ENCODE assay signal across 8 mouse cellular contexts in the genomic region with DNA sequence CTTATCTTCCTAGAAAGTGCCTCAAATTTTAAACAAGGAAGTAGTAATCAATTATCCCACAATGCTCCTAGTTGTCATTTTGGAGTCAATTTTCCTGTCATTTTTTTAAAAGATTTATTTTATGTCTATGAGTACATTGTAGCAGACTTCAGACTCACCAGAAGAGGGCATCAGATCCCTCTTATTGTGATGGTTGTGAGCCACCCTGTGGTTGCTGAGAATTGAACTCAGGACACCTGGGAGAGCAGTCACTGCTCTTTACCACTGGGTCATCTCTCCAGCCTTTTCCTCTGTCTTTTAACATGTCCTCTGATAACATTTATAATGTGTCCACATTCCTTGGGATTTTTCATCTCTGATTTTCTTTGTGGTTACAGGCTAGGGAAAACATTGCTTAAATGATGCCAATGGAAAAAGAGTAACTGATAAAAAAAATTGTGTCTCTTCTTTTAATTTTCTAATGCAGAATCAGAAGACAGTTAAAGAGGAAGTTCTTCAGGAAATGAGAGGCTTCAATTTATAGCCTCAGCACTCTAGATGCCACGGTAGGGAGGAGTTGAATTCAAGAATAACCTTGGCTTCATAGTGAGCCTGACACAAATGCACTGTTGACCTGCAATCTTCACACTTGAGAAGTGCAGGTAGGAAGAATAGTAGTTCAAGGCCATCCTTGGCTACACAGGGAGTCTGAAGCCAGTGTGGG. TPM values are rescaled to one million over a fixed set of nuclear protein-coding genes. Genes with fewer than 3 reads are reported as not detected.
A peak's percentile ranks its signal among the peaks of the same experiment; 100 is the strongest.
DNase-seq lines count a peak whose midpoint lies in the region; ATAC-seq and TF ChIP-seq lines count a peak whose summit lies in the region.

No protein-coding gene starts in this region.

- no peaks in the 10 kb centered on the region for H3K36me3 ChIP-seq in neural tube, embryonic 11.5 days (ENCODE audit: control insufficient read depth, insufficient read depth, low read length)
- H3K36me3 ChIP-seq in forebrain, embryonic 16.5 days (ENCODE audit: control insufficient read depth, insufficient read depth): no peaks in the 10 kb centered on the region
- no peaks in the 10 kb centered on the region for H3K36me3 ChIP-seq in limb, embryonic 10.5 days
- H3K36me3 ChIP-seq in midbrain, embryonic 10.5 days: no peaks in the 10 kb centered on the region

- no peaks in the 10 kb centered on the region for H3K27me3 ChIP-seq in neural tube, embryonic 11.5 days (ENCODE audit: control insufficient read depth, insufficient read depth, low read length)
- no peaks in the 10 kb centered on the region for H3K27me3 ChIP-seq in forebrain, embryonic 16.5 days (replicated peaks; ENCODE audit: control insufficient read depth, insufficient read depth, low read length)
- no peaks in the 10 kb centered on the region for H3K27me3 ChIP-seq in limb, embryonic 10.5 days (ENCODE audit: low read depth, poor library complexity, severe bottlenecking)
- no peaks in the 10 kb centered on the region for H3K27me3 ChIP-seq in midbrain, embryonic 10.5 days (ENCODE audit: low read depth, poor library complexity, severe bottlenecking)

- peak overlapping the region; percentile 47 for H3K4me2 ChIP-seq in neural tube, embryonic 11.5 days (ENCODE audit: low read depth)
- H3K4me2 ChIP-seq in forebrain, embryonic 16.5 days (ENCODE audit: low read length): peak overlapping the region; percentile 71

- peak; percentile 50; the same call in 1 of the 2 replicates for TF ChIP-seq CTCF in bone marrow, adult 2 months (IDR thresholded peaks at IDR 0.05; ENCODE audit: control insufficient read depth, insufficient read depth, low read length)

- peak overlapping the region; percentile 94 for H3K4me3 ChIP-seq in neural tube, embryonic 11.5 days (ENCODE audit: low read depth, low read length)
- H3K4me3 ChIP-seq in bone marrow, adult 2 months (replicated peaks; ENCODE audit: control insufficient read depth, low read depth, low read length): peak overlapping the region; percentile 87
- H3K4me3 ChIP-seq in forebrain, embryonic 16.5 days (replicated peaks; ENCODE audit: low read length): peak overlapping the region; percentile 95
- H3K4me3 ChIP-seq in limb, embryonic 10.5 days: peak overlapping the region; percentile 93
- H3K4me3 ChIP-seq in midbrain, embryonic 10.5 days: peak overlapping the region; percentile 90

- H3K9me3 ChIP-seq in neural tube, embryonic 11.5 days (ENCODE audit: control insufficient read depth, low read length): no peaks in the 10 kb centered on the region
- no peaks in the 10 kb centered on the region for H3K9me3 ChIP-seq in forebrain, embryonic 16.5 days (ENCODE audit: control insufficient read depth, low read length)
- no peaks in the 10 kb centered on the region for H3K9me3 ChIP-seq in limb, embryonic 10.5 days (replicated peaks)
- no peaks in the 10 kb centered on the region for H3K9me3 ChIP-seq in midbrain, embryonic 10.5 days (replicated peaks)

- peak; percentile 31 for DNase-seq in neural tube, embryonic 11.5 days (ENCODE audit: low spot score)
- DNase-seq in neural tube, embryonic 10.5 days (ENCODE audit: extremely low spot score, low spot score): no peak
- no peak for DNase-seq in limb, embryonic 10.5 days (ENCODE audit: low spot score)
- DNase-seq in midbrain, embryonic 10.5 days (ENCODE audit: low spot score): no peak
- DNase-seq in right cerebral cortex, postnatal 25 days: no peak
- no peak for DNase-seq in urinary bladder, adult 2 months (ENCODE audit: low spot score)

- WGBS in neural tube, embryonic 11.5 days: 92% methylated on average over 1 of the region's 1 CpGs
- 2% methylated on average over 1 of the region's 1 CpGs for WGBS in bone marrow, adult 2 months
- 93% methylated on average over 1 of the region's 1 CpGs for WGBS in forebrain, embryonic 16.5 days
- 95% methylated on average over 1 of the region's 1 CpGs for WGBS in limb, embryonic 10.5 days
- WGBS in midbrain, embryonic 10.5 days: 90% methylated on average over 1 of the region's 1 CpGs

- TF ChIP-seq POLR2A in bone marrow, adult 2 months (IDR thresholded peaks at IDR 0.05; ENCODE audit: borderline replicate concordance, control insufficient read depth, low read depth, low read length): no peak

- no peak overlapping the region for H3K27ac ChIP-seq in neural tube, embryonic 11.5 days (ENCODE audit: low read depth, low read length)
- no peak overlapping the region; the same call in 1 of the 2 replicates for H3K27ac ChIP-seq in bone marrow, adult 2 months (ENCODE audit: control insufficient read depth, insufficient read depth, low read depth, low read length, poor library complexity)
- H3K27ac ChIP-seq in forebrain, embryonic 16.5 days (ENCODE audit: low read length): peak overlapping the region; percentile 70
- peak overlapping the region; percentile 93 for H3K27ac ChIP-seq in limb, embryonic 10.5 days
- peak overlapping the region; percentile 91 for H3K27ac ChIP-seq in midbrain, embryonic 10.5 days (replicated peaks)

- peaks cover 8% of the 10 kb centered on the region for H3K4me1 ChIP-seq in neural tube, embryonic 11.5 days (ENCODE audit: control insufficient read depth, insufficient read depth, low read length)
- H3K4me1 ChIP-seq in bone marrow, adult 2 months (ENCODE audit: control insufficient read depth, insufficient read depth, low read length): peaks cover 3% of the 10 kb centered on the region
- peaks cover 9% of the 10 kb centered on the region for H3K4me1 ChIP-seq in forebrain, embryonic 16.5 days (replicated peaks; ENCODE audit: control insufficient read depth, insufficient read depth, low read length)
- peaks cover 11% of the 10 kb centered on the region for H3K4me1 ChIP-seq in limb, embryonic 10.5 days
- peaks cover 16% of the 10 kb centered on the region for H3K4me1 ChIP-seq in midbrain, embryonic 10.5 days

- H3K9ac ChIP-seq in neural tube, embryonic 11.5 days (ENCODE audit: low read length): no peak overlapping the region
- no peak overlapping the region; the same call in 1 of the 2 replicates for H3K9ac ChIP-seq in forebrain, embryonic 16.5 days (replicated peaks; ENCODE audit: low read depth, low read length)

- ATAC-seq in neural tube, embryonic 11.5 days (ENCODE audit: insufficient read depth, low FRiP score, low TSS enrichment): peak; percentile 59
- ATAC-seq in forebrain, embryonic 16.5 days: peak; percentile 55

RNA-seq across cellular contexts. Expression of a gene that starts 0.7 kb away (rescaled TPM):
- polyA plus RNA-seq in neural tube, embryonic 11.5 days (2014; fragmentation: Nextera tagmentation; extraction: Ambion mirVana): 113 and 115 TPM in 2 replicates
- polyA plus RNA-seq in bone marrow, adult 2 months (2011; ENCODE audit: insufficient read depth, insufficient read length, low replicate concordance, missing spikeins): 36.7 and 55.4 TPM in 2 replicates
- 72.5 and 75.9 TPM in 2 replicates for polyA plus RNA-seq in forebrain, embryonic 16.5 days (2015; fragmentation: Nextera tagmentation; extraction: Ambion mirVana)
- 117 and 135 TPM in 2 replicates for polyA plus RNA-seq in limb, embryonic 10.5 days (2016; fragmentation: Nextera tagmentation; extraction: Ambion mirVana)
- polyA plus RNA-seq in midbrain, embryonic 10.5 days (2016; fragmentation: Nextera tagmentation; extraction: Ambion mirVana): 108 and 124 TPM in 2 replicates
- 97.5 and 98.0 TPM in 2 replicates for polyA plus RNA-seq in urinary bladder, adult 2 months (2012; rRNA removed)

RNA-seq across cellular contexts. Expression of a gene that starts 6.0 kb away (rescaled TPM):
- 0.09 TPM in 1 of 2 replicates, not detected in the other for polyA plus RNA-seq in neural tube, embryonic 11.5 days (2014; fragmentation: Nextera tagmentation; extraction: Ambion mirVana)
- polyA plus RNA-seq in bone marrow, adult 2 months (2011; ENCODE audit: insufficient read depth, insufficient read length, low replicate concordance, missing spikeins): 2.9 and 11.4 TPM in 2 replicates
- not detected in 2 replicates for polyA plus RNA-seq in forebrain, embryonic 16.5 days (2015; fragmentation: Nextera tagmentation; extraction: Ambion mirVana)
- polyA plus RNA-seq in limb, embryonic 10.5 days (2016; fragmentation: Nextera tagmentation; extraction: Ambion mirVana): 0.15 TPM in 1 of 2 replicates, not detected in the other
- polyA plus RNA-seq in midbrain, embryonic 10.5 days (2016; fragmentation: Nextera tagmentation; extraction: Ambion mirVana): 0.11 and 0.12 TPM in 2 replicates
- 2.0 and 2.3 TPM in 2 replicates for polyA plus RNA-seq in urinary bladder, adult 2 months (2012; rRNA removed)

Comparison
In these comparisons a context has a peak if more than half of its experiments do, and no peak if none do; other contexts are left out.
1. H3K27ac ChIP-seq: peak in forebrain, embryonic 16.5 days (single experiment), limb, embryonic 10.5 days (single experiment) and midbrain, embryonic 10.5 days (single experiment); none in neural tube, embryonic 11.5 days (single experiment) and bone marrow, adult 2 months (single experiment).
2. Peak in every context shown above with its lines, with median percentiles within 50 percentile points of each other: H3K4me3 ChIP-seq.